Mouse (Mus musculus): ENCODE measurements around the gene Mtmr12. TPM values are rescaled to one million over a fixed set of nuclear protein-coding genes. Genes with fewer than 3 reads are reported as not detected.
A peak's percentile ranks its signal among the peaks of the same experiment; 100 is the strongest.
"Not testable (repeated sequence)": the region's sequence is repeated elsewhere in the genome, so short reads cannot be mapped to it uniquely, and the experiment has no call there.

The Mtmr12 gene
- polyA plus RNA-seq, 1 experiment = 24.7 TPM

DNA sequence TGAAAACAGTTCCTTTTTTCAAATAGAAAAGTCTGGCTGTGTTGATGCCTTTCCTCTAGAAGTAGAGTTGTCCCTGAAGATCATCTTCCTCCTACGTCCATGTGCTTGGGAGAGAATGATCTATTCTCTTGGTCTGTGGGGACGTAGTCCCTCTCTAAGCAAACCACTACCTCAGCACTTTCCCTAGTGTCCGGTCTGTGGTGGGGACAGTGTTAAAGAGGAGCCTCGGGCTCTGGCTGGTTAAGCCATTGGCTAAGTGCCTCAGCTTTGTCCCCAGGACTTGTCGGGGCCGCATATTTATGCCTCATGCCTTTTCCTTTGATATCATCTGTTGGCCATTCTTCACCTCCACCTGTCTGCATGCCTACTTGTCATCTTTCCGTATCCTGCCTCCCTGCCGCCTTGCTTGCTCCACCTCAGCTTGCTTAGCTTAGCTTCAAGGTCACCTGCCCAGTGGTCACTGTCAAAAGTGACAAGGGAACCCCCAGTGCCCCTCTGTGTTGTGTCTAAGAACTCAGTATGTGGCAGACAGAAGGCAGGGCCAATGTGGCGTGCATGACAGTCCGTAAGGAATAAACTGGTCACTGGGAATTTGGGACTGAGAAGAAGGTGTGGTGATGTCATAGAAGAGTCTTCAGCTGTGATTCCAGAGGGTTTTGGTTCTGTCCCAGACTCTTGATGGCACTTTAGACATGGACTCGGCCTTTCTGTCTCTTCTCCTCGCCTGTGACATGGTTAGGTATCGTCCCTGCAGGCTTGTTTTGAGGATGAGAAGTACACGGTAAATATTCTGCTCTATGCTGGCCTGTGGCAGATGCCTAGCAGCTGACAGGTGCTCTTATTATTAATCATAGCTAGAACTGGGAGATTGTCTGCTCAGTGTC, 9.9 kb downstream of the Mtmr12 start:
- peaks cover 27% of the 10 kb centered on the region for H3K4me1 ChIP-seq (ENCODE audit: control insufficient read depth, insufficient read depth, insufficient read length, low read length)
- no peaks in the 10 kb centered on the region for H3K27me3 ChIP-seq (ENCODE audit: control insufficient read depth, insufficient read depth, low read length)
- no peak overlapping the region for H3K27ac ChIP-seq (ENCODE audit: insufficient read depth, low read depth, low read length)
- 0 out of 2 replicates have a peak, but pooled peaks cover 4% of the 10 kb centered on the region for H3K36me3 ChIP-seq (ENCODE audit: control insufficient read depth, insufficient read depth, low read length)
- no peak overlapping the region for H3K4me3 ChIP-seq (ENCODE audit: low read depth, low read length)
- WGBS = 80% methylated on average over 14 of the region's 14 CpGs
- TF ChIP-seq POLR2A (IDR thresholded peaks at IDR 0.05; ENCODE audit: low read depth, low read length) (no peak), CTCF (IDR thresholded peaks at IDR 0.05; ENCODE audit: extremely low read depth, insufficient read length, insufficient replicate concordance, low read depth, low read length) (no peak)

DNA sequence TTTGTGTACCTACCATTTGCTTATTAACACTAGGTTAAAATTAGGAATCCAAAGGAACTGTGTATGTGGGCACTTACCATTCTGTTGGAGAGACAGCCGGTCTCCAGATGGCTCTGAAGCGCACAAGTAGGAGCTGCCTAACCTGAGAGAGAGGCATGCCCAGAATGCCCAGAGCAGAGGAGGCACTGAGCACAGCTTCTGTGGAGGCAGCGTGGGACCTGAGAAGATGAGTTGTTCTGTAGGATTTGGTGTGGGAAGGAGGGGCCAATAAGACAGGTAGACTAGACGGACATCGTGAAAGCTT, 10.5 kb downstream of the Mtmr12 start:
- H3K4me3 ChIP-seq (ENCODE audit: low read depth, low read length) = no peak overlapping the region
- no peaks in the 10 kb centered on the region for H3K27me3 ChIP-seq (ENCODE audit: control insufficient read depth, insufficient read depth, low read length)
- H3K27ac ChIP-seq (ENCODE audit: insufficient read depth, low read depth, low read length) = no peak overlapping the region
- 94% methylated on average over 5 of the region's 5 CpGs for WGBS
- H3K36me3 ChIP-seq (ENCODE audit: control insufficient read depth, insufficient read depth, low read length) = 0 out of 2 replicates have a peak, but pooled peaks cover 4% of the 10 kb centered on the region
- TF ChIP-seq POLR2A (IDR thresholded peaks at IDR 0.05; ENCODE audit: low read depth, low read length) (no peak), CTCF (IDR thresholded peaks at IDR 0.05; ENCODE audit: extremely low read depth, insufficient read length, insufficient replicate concordance, low read depth, low read length) (no peak)
- H3K4me1 ChIP-seq (ENCODE audit: control insufficient read depth, insufficient read depth, insufficient read length, low read length) = peaks cover 31% of the 10 kb centered on the region

DNA sequence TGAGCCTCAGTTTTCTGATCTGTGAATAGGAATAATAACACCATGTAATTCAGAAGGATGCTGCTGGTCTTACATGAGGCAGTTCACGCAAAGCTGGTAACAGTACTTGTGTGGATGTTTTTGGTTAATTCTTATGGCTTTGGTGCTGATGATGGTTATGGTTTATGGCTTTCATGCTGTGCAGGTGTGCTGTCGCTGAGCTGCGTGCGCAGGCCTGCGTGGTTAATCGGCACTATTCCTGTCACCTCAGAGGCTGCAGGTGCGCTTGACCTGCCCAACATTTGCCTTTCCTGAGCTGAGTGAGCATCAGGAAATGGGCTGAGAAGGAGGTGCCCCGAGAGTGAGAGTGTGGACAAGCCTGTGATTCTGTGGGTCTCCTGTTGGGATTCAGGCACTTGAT, 11.3 kb downstream of the Mtmr12 start:
- H3K27ac ChIP-seq (ENCODE audit: insufficient read depth, low read depth, low read length) = no peak overlapping the region
- no peaks in the 10 kb centered on the region for H3K27me3 ChIP-seq (ENCODE audit: control insufficient read depth, insufficient read depth, low read length)
- no peak overlapping the region for H3K4me3 ChIP-seq (ENCODE audit: low read depth, low read length)
- 85% methylated on average over 8 of the region's 8 CpGs for WGBS
- H3K36me3 ChIP-seq (ENCODE audit: control insufficient read depth, insufficient read depth, low read length) = 0 out of 2 replicates have a peak, but pooled peaks cover 4% of the 10 kb centered on the region
- H3K4me1 ChIP-seq (ENCODE audit: control insufficient read depth, insufficient read depth, insufficient read length, low read length) = peaks cover 39% of the 10 kb centered on the region
- TF ChIP-seq CTCF (IDR thresholded peaks at IDR 0.05; ENCODE audit: extremely low read depth, insufficient read length, insufficient replicate concordance, low read depth, low read length) (no peak), POLR2A (IDR thresholded peaks at IDR 0.05; ENCODE audit: low read depth, low read length) (no peak)

DNA sequence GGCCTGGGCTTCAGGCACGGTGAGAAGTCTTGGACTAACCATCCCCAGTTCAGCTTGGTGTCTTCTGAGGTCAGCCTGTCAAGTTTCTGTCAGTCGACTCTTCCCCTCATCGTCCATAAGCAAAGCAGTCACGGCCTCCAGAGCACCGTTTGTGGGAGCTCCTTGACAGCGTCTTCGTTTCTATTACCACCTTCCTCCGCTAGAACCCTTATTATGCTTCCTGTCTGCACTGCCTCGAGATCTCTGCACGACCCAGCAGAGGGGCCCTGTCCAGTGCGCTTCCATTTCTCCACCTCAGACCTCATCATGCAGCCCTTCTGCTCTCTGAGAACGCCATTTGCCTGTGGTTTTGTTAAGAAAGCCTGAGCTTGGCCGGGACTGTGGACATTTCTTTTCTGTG, 12.0 kb downstream of the Mtmr12 start:
- Histone ChIP-seq H3K27me3 (ENCODE audit: control insufficient read depth, insufficient read depth, low read length) (no peaks in the 10 kb centered on the region), H3K36me3 (ENCODE audit: control insufficient read depth, insufficient read depth, low read length) (0 out of 2 replicates have a peak, but pooled peaks cover 3% of the 10 kb centered on the region), H3K27ac (ENCODE audit: insufficient read depth, low read depth, low read length) (no peak overlapping the region), H3K4me1 (ENCODE audit: control insufficient read depth, insufficient read depth, insufficient read length, low read length) (peaks cover 40% of the 10 kb centered on the region), H3K4me3 (ENCODE audit: low read depth, low read length) (no peak overlapping the region)
- no peak for TF ChIP-seq POLR2A (IDR thresholded peaks at IDR 0.05; ENCODE audit: low read depth, low read length)
- TF ChIP-seq CTCF (IDR thresholded peaks at IDR 0.05; ENCODE audit: extremely low read depth, insufficient read length, insufficient replicate concordance, low read depth, low read length) = no peak
- 75% methylated on average over 13 of the region's 13 CpGs for WGBS

DNA sequence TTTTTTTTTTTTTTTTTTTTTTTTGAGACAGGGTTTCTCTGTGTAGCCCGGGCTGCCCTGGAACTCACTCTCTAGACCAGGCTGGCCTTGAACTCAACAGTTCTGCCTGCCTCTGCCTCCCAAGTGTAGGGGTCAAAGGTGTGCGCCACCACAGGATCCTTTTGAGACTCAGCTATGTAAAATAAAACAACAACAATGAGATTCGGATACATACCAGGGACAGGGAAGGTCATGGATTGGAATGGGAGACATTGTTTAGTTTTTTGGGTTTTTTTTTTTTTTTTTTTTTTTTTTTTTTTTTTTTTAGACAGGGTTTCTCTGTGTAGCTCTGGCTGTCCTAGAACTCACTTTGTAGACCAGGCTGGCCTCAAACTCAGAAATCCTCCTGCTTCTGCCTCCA, 12.5 kb downstream of the Mtmr12 start:
- peaks cover 43% of the 10 kb centered on the region for H3K4me1 ChIP-seq (ENCODE audit: control insufficient read depth, insufficient read depth, insufficient read length, low read length)
- not testable (repeated sequence) for H3K27ac ChIP-seq (ENCODE audit: insufficient read depth, low read depth, low read length); H3K27me3 ChIP-seq (ENCODE audit: control insufficient read depth, insufficient read depth, low read length); H3K36me3 ChIP-seq (ENCODE audit: control insufficient read depth, insufficient read depth, low read length); H3K4me3 ChIP-seq (ENCODE audit: low read depth, low read length)
- 83% methylated on average over 3 of the region's 3 CpGs for WGBS

DNA sequence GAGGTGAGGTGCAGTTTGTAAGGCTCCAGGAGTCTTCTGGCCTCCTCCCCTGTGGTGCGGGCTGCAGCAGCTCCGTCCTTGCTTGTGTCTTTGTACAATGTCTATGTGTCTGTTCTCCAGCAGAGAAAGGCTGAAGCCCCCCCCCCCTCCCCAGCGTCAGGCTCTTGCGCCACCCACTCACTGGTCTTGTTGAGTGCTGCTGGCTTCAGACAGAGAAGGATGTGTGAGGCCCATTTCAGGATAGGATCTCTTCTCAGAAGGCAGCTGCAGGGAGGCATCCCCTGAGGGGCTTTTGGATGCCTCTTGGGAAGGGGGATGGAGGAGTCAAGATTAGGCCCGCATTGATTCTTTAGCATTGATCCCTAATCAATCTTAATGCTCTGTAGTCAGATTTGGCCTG, 13.0 kb downstream of the Mtmr12 start:
- 76% methylated on average over 5 of the region's 5 CpGs for WGBS
- TF ChIP-seq POLR2A (IDR thresholded peaks at IDR 0.05; ENCODE audit: low read depth, low read length) (no peak), CTCF (IDR thresholded peaks at IDR 0.05; ENCODE audit: extremely low read depth, insufficient read length, insufficient replicate concordance, low read depth, low read length) (no peak)
- H3K27me3 ChIP-seq (ENCODE audit: control insufficient read depth, insufficient read depth, low read length) = no peaks in the 10 kb centered on the region
- peaks cover 46% of the 10 kb centered on the region for H3K4me1 ChIP-seq (ENCODE audit: control insufficient read depth, insufficient read depth, insufficient read length, low read length)
- no peak overlapping the region for H3K27ac ChIP-seq (ENCODE audit: insufficient read depth, low read depth, low read length)
- H3K36me3 ChIP-seq (ENCODE audit: control insufficient read depth, insufficient read depth, low read length) = 0 out of 2 replicates have a peak, but pooled peaks cover 3% of the 10 kb centered on the region
- no peak overlapping the region for H3K4me3 ChIP-seq (ENCODE audit: low read depth, low read length)

DNA sequence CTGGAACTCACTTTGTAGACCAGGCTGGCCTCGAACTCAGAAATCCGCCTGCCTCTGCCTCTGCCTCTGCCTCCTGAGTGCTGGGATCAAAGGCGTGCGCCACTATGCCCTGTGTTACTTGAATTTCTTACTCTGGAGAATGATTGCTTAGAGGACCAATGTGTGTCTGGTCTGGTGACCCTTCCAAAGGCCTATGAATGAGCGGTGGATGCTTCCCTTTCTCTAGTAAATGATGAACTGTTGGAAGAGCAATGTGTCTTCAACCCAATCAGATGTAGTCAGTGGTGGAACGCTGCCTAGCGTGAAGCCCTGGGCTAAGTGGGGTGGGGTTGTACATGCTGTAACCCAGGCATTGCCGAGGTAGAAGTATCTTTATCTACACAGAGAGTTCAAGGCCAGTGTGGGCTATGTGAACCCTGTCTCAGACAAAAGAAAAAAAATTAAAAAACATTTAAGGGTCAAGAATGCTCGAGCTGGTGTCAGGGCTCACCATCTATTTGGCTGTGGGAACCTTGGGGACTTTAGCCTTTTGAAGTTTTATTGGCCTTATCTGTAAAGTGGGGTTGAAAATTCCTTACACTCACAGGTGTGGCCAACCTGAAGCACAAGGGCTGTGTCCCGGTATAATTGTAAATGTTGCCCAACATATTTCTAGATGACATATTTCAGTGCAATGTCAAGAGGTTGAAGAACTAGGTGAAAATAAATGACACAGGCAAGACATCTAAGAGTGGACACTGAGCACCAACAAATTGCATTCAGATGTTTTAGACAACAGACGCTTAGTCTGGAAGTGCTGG, 14.0 kb downstream of the Mtmr12 start:
- WGBS = 48% methylated on average over 11 of the region's 11 CpGs

More for the DNA sequence above, 14.0 kb downstream of the Mtmr12 start:
- no peaks in the 10 kb centered on the region for H3K27me3 ChIP-seq (ENCODE audit: control insufficient read depth, insufficient read depth, low read length)
- peaks cover 46% of the 10 kb centered on the region for H3K4me1 ChIP-seq (ENCODE audit: control insufficient read depth, insufficient read depth, insufficient read length, low read length)
- peak overlapping the region; percentile 54 for H3K27ac ChIP-seq (ENCODE audit: insufficient read depth, low read depth, low read length)
- H3K36me3 ChIP-seq (ENCODE audit: control insufficient read depth, insufficient read depth, low read length) = no peaks in the 10 kb centered on the region
- no peak for TF ChIP-seq POLR2A (IDR thresholded peaks at IDR 0.05; ENCODE audit: low read depth, low read length)
- no peak for TF ChIP-seq CTCF (IDR thresholded peaks at IDR 0.05; ENCODE audit: extremely low read depth, insufficient read length, insufficient replicate concordance, low read depth, low read length)
- H3K4me3 ChIP-seq (ENCODE audit: low read depth, low read length) = no peak overlapping the region
